Mouse (Mus musculus) lung, postnatal 0 days (tissue): ENCODE results near the gene Padi3. TPM values are rescaled to one million over a fixed set of nuclear protein-coding genes. Genes with fewer than 3 reads are reported as not detected.
A peak's percentile ranks its signal among the peaks of the same experiment; 100 is the strongest.

Experiments
- ATAC-seq: fragments of 200-750 bp; cut with Nextera tagmentation; 2 replicates; pipeline ENCODE4 v1.8.0; 2017; ENCODE audit warnings: moderate library complexity
- DNase-seq: peaks from one replicate; pipeline ENCODE4 v3.0.0-alpha.2; 2016; ENCODE audit warnings: low spot score
- H3K27ac ChIP-seq: fragments of 300-500 bp; sonication (generic); 2 replicates; pipeline ENCODE4 v1.5.1; 2014; ENCODE audit warnings: antibody characterized with exemption, mild to moderate bottlenecking, low read length, mixed read lengths
- H3K27me3 ChIP-seq: fragments of 300-500 bp; sonication (generic); replicated peaks from 2 replicates; pipeline ENCODE4 v1.6.1; 2014; ENCODE audit warnings: low read length, mixed read lengths; ENCODE audit not compliant: insufficient read depth
- H3K36me3 ChIP-seq: fragments of 300-500 bp; sonication (generic); 2 replicates; pipeline ENCODE4 v1.6.1; 2014; ENCODE audit warnings: low read length, mixed read lengths; ENCODE audit not compliant: insufficient read depth
- H3K4me1 ChIP-seq: fragments of 300-500 bp; sonication (generic); 2 replicates; pipeline ENCODE4 v1.6.1; 2014; ENCODE audit warnings: antibody characterized with exemption, low read depth, low read length, mixed read lengths; ENCODE audit not compliant: insufficient read depth
- H3K4me2 ChIP-seq: fragments of 300-500 bp; sonication (generic); replicated peaks from 2 replicates; pipeline ENCODE4 v1.6.1; 2014; ENCODE audit warnings: low read depth, mild to moderate bottlenecking, low read length, moderate library complexity, mixed read lengths
- H3K4me3 ChIP-seq: fragments of 300-500 bp; sonication (generic); 2 replicates; pipeline ENCODE4 v1.5.1; 2014; ENCODE audit warnings: low read depth, low read length
- H3K9ac ChIP-seq: fragments of 300-500 bp; sonication (generic); replicated peaks from 2 replicates; pipeline ENCODE4 v1.6.1; 2014; ENCODE audit warnings: low read depth, mild to moderate bottlenecking
- H3K9me3 ChIP-seq: fragments of 300-500 bp; sonication (generic); 2 replicates; pipeline ENCODE4 v1.6.1; 2016; ENCODE audit warnings: low read length, mixed read lengths
- CTCF ChIP-seq: IDR thresholded peaks from 2 replicates; pipeline ENCODE4 v1.5.1; 2016; ENCODE audit warnings: antibody characterized with exemption, mild to moderate bottlenecking
- EP300 ChIP-seq: IDR thresholded peaks from 2 replicates; pipeline ENCODE4 v1.6.1; 2016; ENCODE audit warnings: antibody characterized with exemption, mild to moderate bottlenecking, control low read depth
- whole genome bisulfite sequencing: fragments of 180-500 bp; shearing (Covaris S2); extraction: QIAGEN DNeasy Blood & Tissue Kit; methylation state at CpG from one replicate; pipeline ENCODE4 v1.1.7; 2014; 5-methylcytosine and 5-hydroxymethylcytosine counted together
- polyA plus RNA-seq: library from polyadenylated mRNA; unstranded; fragments of >200 nt; fragmentation: Nextera tagmentation; extraction: Ambion mirVana; gene quantifications from 2 replicates; pipeline ENCODE4 v1.2.1, GENCODE M21; 2015

Padi3 gene
- polyA plus RNA-seq, 1 experiment from 2014 or later, result 0.35 TPM

GRCm38 (mm10) chr4:140750328-140750727 lies 60.1 kb downstream of the Padi3 start:
- TF ChIP-seq EP300 (no peak), CTCF (peak; percentile 39; the same call in 1 of the 2 replicates)
- H3K27me3 ChIP-seq, result no peaks in the 10 kb centered on the region
- H3K36me3 ChIP-seq, result no peaks in the 10 kb centered on the region
- no peak overlapping the region for H3K9ac ChIP-seq
- WGBS, result 8% methylated on average over 19 of the region's 19 CpGs
- H3K4me1 ChIP-seq, result peaks cover 4% of the 10 kb centered on the region; the same call in 1 of the 2 replicates
- ATAC-seq, result peak; percentile 41
- peak overlapping the region; percentile 39; the same call in 1 of the 2 replicates for H3K4me2 ChIP-seq
- H3K9me3 ChIP-seq, result no peaks in the 10 kb centered on the region
- H3K4me3 ChIP-seq, result no peak overlapping the region
- H3K27ac ChIP-seq, result no peak overlapping the region
- peak; percentile 32 for DNase-seq

- peak; percentile 80 for DNase-seq
- no peak overlapping the region for H3K4me2 ChIP-seq
- H3K27ac ChIP-seq, result no peak overlapping the region
- WGBS, result 10% methylated on average over 12 of the region's 12 CpGs
- no peaks in the 10 kb centered on the region for H3K27me3 ChIP-seq
- peaks cover 4% of the 10 kb centered on the region; the same call in 1 of the 2 replicates for H3K4me1 ChIP-seq
- TF ChIP-seq EP300 (no peak), CTCF (no peak)
- H3K9ac ChIP-seq, result no peak overlapping the region
- no peak overlapping the region for H3K4me3 ChIP-seq
- no peaks in the 10 kb centered on the region for H3K36me3 ChIP-seq
- ATAC-seq, result peak; percentile 84
- H3K9me3 ChIP-seq, result no peaks in the 10 kb centered on the region
Observed at GRCm38 (mm10) chr4:140747978-140748377, 62.5 kb downstream of the Padi3 start.

- H3K27ac ChIP-seq, result no peak overlapping the region
- no peaks in the 10 kb centered on the region for H3K36me3 ChIP-seq
- no peaks in the 10 kb centered on the region for H3K27me3 ChIP-seq
- H3K4me3 ChIP-seq, result no peak overlapping the region
- no peaks in the 10 kb centered on the region for H3K9me3 ChIP-seq
- 14% methylated on average over 3 of the region's 3 CpGs for WGBS
- DNase-seq (peak; percentile 58), ATAC-seq (no peak)
- no peak overlapping the region for H3K4me2 ChIP-seq
- H3K4me1 ChIP-seq, result peaks cover 4% of the 10 kb centered on the region; the same call in 1 of the 2 replicates
- no peak overlapping the region for H3K9ac ChIP-seq
- TF ChIP-seq CTCF (peak; percentile 78), EP300 (no peak)
Observed at GRCm38 (mm10) chr4:140744654-140745053, 65.8 kb downstream of the Padi3 start.

- no peak for ATAC-seq
- Histone ChIP-seq H3K27ac (no peak overlapping the region), H3K4me2 (no peak overlapping the region), H3K4me3 (no peak overlapping the region), H3K36me3 (no peaks in the 10 kb centered on the region), H3K9ac (no peak overlapping the region), H3K27me3 (no peaks in the 10 kb centered on the region), H3K9me3 (no peaks in the 10 kb centered on the region), H3K4me1 (peaks cover under 1% of the 10 kb centered on the region; the same call in 1 of the 2 replicates)
- TF ChIP-seq EP300 (no peak), CTCF (no peak)
- 26% methylated on average over 4 of the region's 4 CpGs for WGBS
- no peak for DNase-seq
Observed at GRCm38 (mm10) chr4:140743086-140743485, 67.4 kb downstream of the Padi3 start.

- Histone ChIP-seq H3K36me3 (no peaks in the 10 kb centered on the region), H3K4me1 (no peaks in the 10 kb centered on the region), H3K27me3 (no peaks in the 10 kb centered on the region), H3K9me3 (no peaks in the 10 kb centered on the region), H3K27ac (no peak within 1 kb of the TSS), H3K4me2 (no peak within 1 kb of the TSS), H3K4me3 (no peak within 1 kb of the TSS), H3K9ac (no peak within 1 kb of the TSS)
- 44% methylated on average over 2 of the region's 2 CpGs for WGBS
- no peak for DNase-seq
- ATAC-seq, result no peak
- TF ChIP-seq CTCF, result no peak
- no peak for TF ChIP-seq EP300
Observed at GRCm38 (mm10) chr4:140742543-140742942, 67.9 kb downstream of the Padi3 start, which contains the start of gene Padi6. Gene Padi6, minus strand, starts transcription at chr4:140742643.

- H3K4me2 ChIP-seq, result no peak overlapping the region
- H3K9ac ChIP-seq, result no peak overlapping the region
- no peaks in the 10 kb centered on the region for H3K27me3 ChIP-seq
- 87% methylated on average over 6 of the region's 6 CpGs for WGBS
- no peaks in the 10 kb centered on the region for H3K36me3 ChIP-seq
- no peak overlapping the region for H3K27ac ChIP-seq
- H3K4me3 ChIP-seq, result no peak overlapping the region
- ATAC-seq, result no peak
- TF ChIP-seq CTCF (no peak), EP300 (no peak)
- no peaks in the 10 kb centered on the region for H3K9me3 ChIP-seq
- H3K4me1 ChIP-seq, result no peaks in the 10 kb centered on the region
- no peak for DNase-seq
Observed at GRCm38 (mm10) chr4:140741401-140741800, 69.0 kb downstream of the Padi3 start.

- no peak overlapping the region for H3K4me2 ChIP-seq
- TF ChIP-seq EP300, result no peak
- TF ChIP-seq CTCF, result no peak
- H3K27ac ChIP-seq, result no peak overlapping the region
- H3K27me3 ChIP-seq, result no peaks in the 10 kb centered on the region
- no peaks in the 10 kb centered on the region for H3K4me1 ChIP-seq
- H3K36me3 ChIP-seq, result no peaks in the 10 kb centered on the region
- DNase-seq (no peak), ATAC-seq (no peak)
- H3K9ac ChIP-seq, result no peak overlapping the region
- WGBS, result 77% methylated on average over 11 of the region's 11 CpGs
- no peak overlapping the region for H3K4me3 ChIP-seq
- no peaks in the 10 kb centered on the region for H3K9me3 ChIP-seq
Observed at GRCm38 (mm10) chr4:140740655-140741054, 69.8 kb downstream of the Padi3 start.

Other genes starting within 250 kb of the Padi3 start
- 9.3 and 9.5 TPM in 2 replicates for gene Arhgef10l, start 144.6 kb downstream of the Padi3 start, polyA plus RNA-seq
- gene Rcc2, start 110.1 kb downstream of the Padi3 start, polyA plus RNA-seq, result 17.0 and 21.1 TPM in 2 replicates
- 0.26 TPM in 1 of 2 replicates, not detected in the other for gene Padi6, start 68.0 kb downstream of the Padi3 start, polyA plus RNA-seq
- gene Padi4, start 36.4 kb downstream of the Padi3 start, polyA plus RNA-seq, result 1.1 and 1.6 TPM in 2 replicates
- gene Padi1, start 35.1 kb upstream of the Padi3 start, polyA plus RNA-seq, result 0.17 and 0.20 TPM in 2 replicates
- 0.63 and 0.94 TPM in 2 replicates for gene Padi2, start 95.7 kb upstream of the Padi3 start, polyA plus RNA-seq
- gene Sdhb, start 150.6 kb upstream of the Padi3 start, polyA plus RNA-seq, result 251 and 275 TPM in 2 replicates
- gene Atp13a2, start 176.2 kb upstream of the Padi3 start, polyA plus RNA-seq, result 34.2 and 34.4 TPM in 2 replicates
- gene Mfap2, start 199.8 kb upstream of the Padi3 start, polyA plus RNA-seq, result 398 and 422 TPM in 2 replicates
- 2.3 and 2.9 TPM in 2 replicates for gene Crocc, start 249.9 kb upstream of the Padi3 start, polyA plus RNA-seq